Comparison of ENCODE assay signal across 8 mouse cellular contexts in genomic region chr1:192851640-192852039, GRCm38 (mm10). TPM values are rescaled to one million over a fixed set of nuclear protein-coding genes. Genes with fewer than 3 reads are reported as not detected.
DNase-seq lines count a peak whose midpoint lies in the region; ATAC-seq and TF ChIP-seq lines count a peak whose summit lies in the region.

No protein-coding gene starts in this region.

- peaks cover 15% of the 10 kb centered on the region for H3K36me3 ChIP-seq in hindbrain, postnatal 0 days (ENCODE audit: insufficient read depth, low read length)
- no peaks in the 10 kb centered on the region for H3K36me3 ChIP-seq in thymus, adult 2 months (ENCODE audit: control insufficient read depth, insufficient read depth, low read length)

- no peaks in the 10 kb centered on the region for H3K9me3 ChIP-seq in hindbrain, postnatal 0 days (ENCODE audit: low read length)

- DNase-seq in right cerebral cortex, postnatal 10 days (ENCODE audit: low spot score in 2 of 2) = peak; percentile 65 to 66
- no peak for DNase-seq in right cerebral cortex, adult 2 months (ENCODE audit: low spot score in 2 of 2)
- DNase-seq in gastrocnemius, postnatal 36 days = peak; percentile 38 to 42
- peak; percentile 82 for DNase-seq in hindbrain, postnatal 0 days (ENCODE audit: low spot score)
- DNase-seq in lung, postnatal 10 days = peak; percentile 57
- no peak for DNase-seq in spleen, adult 12 weeks (ENCODE audit: low spot score)
- no peak for DNase-seq in thymus, adult 2 months

- peak overlapping the region; percentile 29; the same call in 1 of the 2 replicates for H3K4me2 ChIP-seq in hindbrain, postnatal 0 days (ENCODE audit: low read depth, low read length)

- no peaks in the 10 kb centered on the region for H3K27me3 ChIP-seq in hindbrain, postnatal 0 days (ENCODE audit: insufficient read depth, low read length)
- peaks cover 7% of the 10 kb centered on the region; the same call in 1 of the 2 replicates for H3K27me3 ChIP-seq in thymus, adult 2 months (ENCODE audit: control insufficient read depth, insufficient read depth, low read length)

- peaks cover 23% of the 10 kb centered on the region for H3K4me1 ChIP-seq in hindbrain, postnatal 0 days (ENCODE audit: insufficient read depth, low read length)
- peaks cover 19% of the 10 kb centered on the region for H3K4me1 ChIP-seq in thymus, adult 2 months (replicated peaks; ENCODE audit: control insufficient read depth, insufficient read depth, low read length)

- intact Hi-C loops in gastrocnemius, postnatal 36 days (cut with DNase I) = no loop called here

- TF ChIP-seq POLR2A in thymus, adult 2 months (IDR thresholded peaks at IDR 0.05; ENCODE audit: control insufficient read depth, extremely low read depth, insufficient read depth, low read length, poor library complexity) = no peak

- peak; percentile 75 for ATAC-seq in hindbrain, postnatal 0 days
- ATAC-seq in erythroid progenitor cell, adult 5-6 weeks (replicated peaks; ENCODE audit: low FRiP score, poor library complexity, severe bottlenecking) = no peak

- peak overlapping the region; percentile 32; the same call in 1 of the 2 replicates for H3K27ac ChIP-seq in hindbrain, postnatal 0 days
- H3K27ac ChIP-seq in thymus, adult 2 months (ENCODE audit: control insufficient read depth, insufficient read depth, low read length) = no peak overlapping the region

- H3K9ac ChIP-seq in hindbrain, postnatal 0 days (replicated peaks; ENCODE audit: low read length) = peak overlapping the region; percentile 0; the same call in 1 of the 2 replicates

- TF ChIP-seq CTCF in hindbrain, postnatal 0 days (IDR thresholded peaks at IDR 0.05; ENCODE audit: low read depth) = no peak
- TF ChIP-seq CTCF in thymus, adult 2 months (IDR thresholded peaks at IDR 0.05; ENCODE audit: borderline replicate concordance, control insufficient read depth, extremely low read depth, insufficient read depth, low read length, poor library complexity) = no peak

- no peak overlapping the region for H3K4me3 ChIP-seq in hindbrain, postnatal 0 days (ENCODE audit: low read length)
- no peak overlapping the region for H3K4me3 ChIP-seq in thymus, adult 2 months (ENCODE audit: control insufficient read depth, insufficient read depth, low read length)

- 2% methylated on average over 6 of the region's 6 CpGs for WGBS in hindbrain, postnatal 0 days
- 43% methylated on average over 6 of the region's 6 CpGs for WGBS in thymus, adult 2 months

RNA-seq across cellular contexts. Expression of gene Sertad4, which starts 3.9 kb away (rescaled TPM):
- 1 to 10 TPM; 3.4 to 3.7 TPM for total RNA-seq in gastrocnemius, postnatal 36 days (2021)
- 5.3 and 5.4 TPM in 2 replicates for total RNA-seq in hindbrain, postnatal 0 days (2014; rRNA removed)
- polyA plus RNA-seq in hindbrain, postnatal 0 days (2015; fragmentation: Nextera tagmentation; extraction: Ambion mirVana) = 13.2 and 14.2 TPM in 2 replicates
- polyA plus RNA-seq in thymus, adult 2 months (2012; rRNA removed) = 1.6 and 2.3 TPM in 2 replicates
- not detected in 2 replicates for total RNA-seq in erythroid progenitor cell, adult 5-6 weeks (2015; ENCODE audit: low replicate concordance)
- total RNA-seq in erythroid progenitor cell, adult 5-6 weeks (2017; ENCODE audit: low replicate concordance) = 0.39 TPM in 1 of 2 replicates, not detected in the other

Comparison
In these comparisons a context has a peak if more than half of its experiments do, and no peak if none do; other contexts are left out.
1. DNase-seq: peak in right cerebral cortex, postnatal 10 days (2 of 2), gastrocnemius, postnatal 36 days (2 of 2), hindbrain, postnatal 0 days (single experiment) and lung, postnatal 10 days (single experiment); none in right cerebral cortex, adult 2 months (0 of 2), spleen, adult 12 weeks (single experiment) and thymus, adult 2 months (single experiment).